Mouse (Mus musculus): ENCODE results near the gene Tex13b. TPM values are rescaled to one million over a fixed set of nuclear protein-coding genes. Genes with fewer than 3 reads are reported as not detected.

Gene Tex13b
- polyA plus RNA-seq, 1 experiment from 2014 or later = not detected

Other genes with a start within 250 kb of the Tex13b start
- 94.7 and 95.8 TPM in 2 replicates for gene Tsc22d3, start 212.8 kb downstream of the Tex13b start, polyA plus RNA-seq (2015; fragmentation: Nextera tagmentation; extraction: Ambion mirVana)
- 2.6 and 3.0 TPM in 2 replicates for gene Mid2, start 148.8 kb downstream of the Tex13b start, polyA plus RNA-seq (2015; fragmentation: Nextera tagmentation; extraction: Ambion mirVana)
- not detected in 2 replicates for gene Vsig1, start 94.2 kb upstream of the Tex13b start, polyA plus RNA-seq (2015; fragmentation: Nextera tagmentation; extraction: Ambion mirVana)
- gene Psmd10, start 143.3 kb upstream of the Tex13b start, polyA plus RNA-seq (2015; fragmentation: Nextera tagmentation; extraction: Ambion mirVana) = 39.9 and 44.7 TPM in 2 replicates
- 12.4 and 14.6 TPM in 2 replicates for gene Atg4a, start 143.5 kb upstream of the Tex13b start, polyA plus RNA-seq (2015; fragmentation: Nextera tagmentation; extraction: Ambion mirVana)